Mouse (Mus musculus) MEL (cell line): Measurements from ENCODE around the gene Agbl3. TPM values are rescaled to one million over a fixed set of nuclear protein-coding genes. Genes with fewer than 3 reads are reported as not detected.

Experiments used
- DNase-seq: peaks from one replicate; pipeline ENCODE4 v3.0.0; 2011; ENCODE audit warnings: low read depth, low spot score
- H3K27ac ChIP-seq: 2 replicates; pipeline ENCODE4 v1.5.1; 2012; ENCODE audit warnings: low read depth, mild to moderate bottlenecking, control low read depth, low read length, moderate library complexity; ENCODE audit not compliant: control insufficient read depth
- H3K27me3 ChIP-seq, 2 experiments: fragments of 150-350 bp in 1 of 2; sonication (generic) in 1 of 2; 2 replicates each; pipeline ENCODE4 v1.6.1; 2012; ENCODE audit warnings: low read length in 2 of 2, mild to moderate bottlenecking in 2 of 2, improper control_type of control experiment in 1 of 2, moderate library complexity in 1 of 2; ENCODE audit not compliant: insufficient read depth in 2 of 2, control insufficient read depth in 1 of 2
- H3K36me3 ChIP-seq, 2 experiments: 2 replicates each; pipeline ENCODE4 v1.6.1; 2012 to 2014; ENCODE audit warnings: low read length in 2 of 2, improper control_type of control experiment in 1 of 2, inconsistent platforms in 1 of 2, mild to moderate bottlenecking in 1 of 2; ENCODE audit not compliant: insufficient read depth in 2 of 2, control insufficient read depth in 1 of 2
- H3K4me1 ChIP-seq, 2 experiments: fragments of 150-350 bp in 1 of 2; sonication (generic) in 1 of 2; 2 replicates each; pipeline ENCODE4 v1.6.1; 2012; ENCODE audit warnings: low read length in 2 of 2, improper control_type of control experiment in 1 of 2, mild to moderate bottlenecking in 1 of 2; ENCODE audit not compliant: insufficient read depth in 2 of 2, control insufficient read depth in 1 of 2
- H3K4me3 ChIP-seq, 2 experiments: fragments of 150-350 bp in 1 of 2; sonication (generic) in 1 of 2; 2 replicates each; pipeline ENCODE4 v1.5.1; 2012; ENCODE audit warnings: low read depth in 2 of 2, low read length in 2 of 2, mild to moderate bottlenecking in 2 of 2, moderate library complexity in 2 of 2, control low read depth in 1 of 2, improper control_type of control experiment in 1 of 2; ENCODE audit not compliant: control insufficient read depth in 1 of 2, insufficient read depth in 1 of 2
- H3K79me2 ChIP-seq: 2 replicates; pipeline ENCODE4 v1.6.1; 2012; ENCODE audit warnings: mild to moderate bottlenecking, low read length, moderate library complexity; ENCODE audit not compliant: control insufficient read depth, poor library complexity, insufficient read depth
- H3K9ac ChIP-seq: 2 replicates; pipeline ENCODE4 v1.6.1; 2012; ENCODE audit warnings: low read depth, mild to moderate bottlenecking, control low read depth, low read length, moderate library complexity; ENCODE audit not compliant: control insufficient read depth, poor library complexity, severe bottlenecking
- H3K9me3 ChIP-seq: fragments of 150-350 bp; sonication (generic); replicated peaks from 2 replicates; pipeline ENCODE4 v1.6.1; 2012; ENCODE audit warnings: mild to moderate bottlenecking, low read length, improper control_type of control experiment, moderate library complexity; ENCODE audit not compliant: insufficient read depth
- CHD2 ChIP-seq: IDR thresholded peaks from 2 replicates; pipeline ENCODE4 v1.6.1; 2011; ENCODE audit warnings: low read length, improper control_type of control experiment
- E2F4 ChIP-seq: IDR thresholded peaks from 2 replicates; pipeline ENCODE4 v1.6.1; 2011; ENCODE audit warnings: low read depth, low read length, improper control_type of control experiment, borderline replicate concordance
- EP300 ChIP-seq, 2 experiments: IDR thresholded peaks; 2 replicates each; pipeline ENCODE4 v1.6.1; 2011; ENCODE audit warnings: improper control_type of control experiment in 2 of 2, low read length in 2 of 2, low read depth in 1 of 2, mild to moderate bottlenecking in 1 of 2
- ETS1 ChIP-seq: IDR thresholded peaks from 2 replicates; pipeline ENCODE4 v1.6.1; 2012; ENCODE audit warnings: low read depth, mild to moderate bottlenecking, inconsistent platforms, low read length, improper control_type of control experiment, moderate library complexity
- GATA1 ChIP-seq: IDR thresholded peaks from 2 replicates; pipeline ENCODE4 v1.6.1; 2011; ENCODE audit warnings: low read depth, low read length, improper control_type of control experiment
- HCFC1 ChIP-seq: IDR thresholded peaks from 2 replicates; pipeline ENCODE4 v1.6.1; 2012; ENCODE audit warnings: low read depth, mild to moderate bottlenecking, inconsistent platforms, low read length, improper control_type of control experiment, moderate library complexity
- MAFK ChIP-seq: IDR thresholded peaks from 2 replicates; pipeline ENCODE4 v1.6.1; 2011; ENCODE audit warnings: low read depth, mild to moderate bottlenecking, low read length, improper control_type of control experiment, borderline replicate concordance
- MAX ChIP-seq: IDR thresholded peaks from 2 replicates; pipeline ENCODE4 v1.6.1; 2011; ENCODE audit warnings: low read length, improper control_type of control experiment
- MAZ ChIP-seq: IDR thresholded peaks from 2 replicates; pipeline ENCODE4 v1.6.1; 2012; ENCODE audit warnings: low read depth, mild to moderate bottlenecking, inconsistent platforms, low read length, improper control_type of control experiment
- MEF2A ChIP-seq: IDR thresholded peaks from 2 replicates; pipeline ENCODE4 v1.6.1; 2014; ENCODE audit warnings: low read depth, mild to moderate bottlenecking, inconsistent platforms, low read length, improper control_type of control experiment; ENCODE audit not compliant: poor library complexity, insufficient replicate concordance, severe bottlenecking; ENCODE audit errors: extremely low read depth
- POLR2A ChIP-seq, 2 experiments: IDR thresholded peaks; 2 replicates each; pipeline ENCODE4 v1.6.1; 2011 to 2012; ENCODE audit warnings: low read length in 2 of 2, mild to moderate bottlenecking in 2 of 2, control low read depth in 1 of 2, improper control_type of control experiment in 1 of 2, low read depth in 1 of 2, moderate library complexity in 1 of 2; ENCODE audit not compliant: control insufficient read depth in 1 of 2, insufficient read depth in 1 of 2, poor library complexity in 1 of 2
- POLR2AphosphoS5 ChIP-seq: IDR thresholded peaks from 2 replicates; pipeline ENCODE4 v1.6.1; 2012; ENCODE audit warnings: low read depth, borderline replicate concordance, mild to moderate bottlenecking, inconsistent platforms, low read length, moderate library complexity, mixed read lengths
- SIN3A ChIP-seq: IDR thresholded peaks from 2 replicates; pipeline ENCODE4 v1.6.1; 2012; ENCODE audit warnings: low read length, improper control_type of control experiment, inconsistent platforms
- SMC3 ChIP-seq: IDR thresholded peaks from 2 replicates; pipeline ENCODE4 v1.6.1; 2011; ENCODE audit warnings: low read depth, low read length, improper control_type of control experiment
- TAL1 ChIP-seq: IDR thresholded peaks from 2 replicates; pipeline ENCODE4 v1.6.1; 2012; ENCODE audit warnings: mild to moderate bottlenecking, inconsistent platforms, low read length, moderate library complexity, mixed read lengths
- TBP ChIP-seq: IDR thresholded peaks from 2 replicates; pipeline ENCODE4 v1.8.0; 2011; ENCODE audit warnings: low read depth, low read length, improper control_type of control experiment
- TCF12 ChIP-seq: IDR thresholded peaks from 2 replicates; pipeline ENCODE4 v1.6.1; 2014; ENCODE audit warnings: low read depth, mild to moderate bottlenecking, inconsistent platforms, low read length, improper control_type of control experiment, moderate library complexity
- UBTF ChIP-seq: IDR thresholded peaks from 2 replicates; pipeline ENCODE4 v1.6.1; 2012; ENCODE audit warnings: low read depth, mild to moderate bottlenecking, inconsistent platforms, low read length, improper control_type of control experiment, moderate library complexity, borderline replicate concordance; ENCODE audit not compliant: insufficient read depth
- USF1 ChIP-seq: IDR thresholded peaks from 2 replicates; pipeline ENCODE4 v1.6.1; 2014; ENCODE audit warnings: low read depth, mild to moderate bottlenecking, inconsistent platforms, low read length, improper control_type of control experiment, moderate library complexity
- USF2 ChIP-seq, 2 experiments: IDR thresholded peaks; 2 replicates each; pipeline ENCODE4 v1.6.1; 2011 to 2012; ENCODE audit warnings: improper control_type of control experiment in 2 of 2, low read length in 2 of 2, borderline replicate concordance in 1 of 2, inconsistent platforms in 1 of 2, low read depth in 1 of 2, mild to moderate bottlenecking in 1 of 2; ENCODE audit not compliant: insufficient read depth in 1 of 2
- ZC3H11A ChIP-seq: IDR thresholded peaks from 2 replicates; pipeline ENCODE4 v1.6.1; 2012; ENCODE audit warnings: low read depth, mild to moderate bottlenecking, inconsistent platforms, low read length, improper control_type of control experiment
- polyA plus RNA-seq, 2 experiments: library from polyadenylated mRNA; stranded (reverse) in 1 of 2; unstranded in 1 of 2; fragments of >175 nt in 1 of 2; fragments of >200 nt in 1 of 2; gene quantifications; 2 replicates each; pipeline versions ENCODE4 v1.2.1 to v1.2.4; 2012; ENCODE audit warnings: low replicate concordance in 2 of 2, low read depth in 1 of 2; ENCODE audit not compliant: insufficient read length in 2 of 2, insufficient read depth in 1 of 2, missing spikeins in 1 of 2
- total RNA-seq: library from RNA; depleted of rRNA; stranded (reverse); fragments of 300-350 nt; gene quantifications from 2 replicates; pipeline ENCODE4 v1.2.3, GENCODE M21; 2012

The Agbl3 gene
- total and polyA plus RNA-seq, 3 experiments = 1.3 TPM; not detected in 2

- no peak overlapping the region for H3K9ac ChIP-seq
- peak; percentile 43 for DNase-seq
- peaks cover 2% of the 10 kb centered on the region; the same call in 1 of the 2 replicates for H3K79me2 ChIP-seq
- TF ChIP-seq USF2 (IDR thresholded peaks at IDR 0.05; ENCODE audit: borderline replicate concordance in 1 of 2, insufficient read depth in 1 of 2, low read depth in 1 of 2, low read length in 2 of 2) (no peak), MEF2A (no peak), GATA1 (0 out of 2 replicates have a peak, but pooled peaks have one; percentile 17), SIN3A (peak; percentile 40; the same call in 1 of the 2 replicates), ETS1 (peak; percentile 48; the same call in 1 of the 2 replicates), SMC3 (no peak), MAFK (no peak), TBP (no peak), TAL1 (peak; percentile 43), MAZ (no peak; the same call in 1 of the 2 replicates), TCF12 (0 out of 2 replicates have a peak, but pooled peaks have one; percentile 31), POLR2A (IDR thresholded peaks at IDR 0.05; ENCODE audit: control insufficient read depth in 1 of 2, insufficient read depth in 1 of 2, low read depth in 1 of 2, low read length in 2 of 2, poor library complexity in 1 of 2) (no peak), EP300 (IDR thresholded peaks at IDR 0.05; ENCODE audit: low read depth in 1 of 2, low read length in 2 of 2) (peak; percentile 38 to 53; a peak in 2 of 4 replicates), MAX (no peak), POLR2AphosphoS5 (no peak), CHD2 (no peak)
- H3K4me1 ChIP-seq = peaks cover 5 to 38% of the 10 kb centered on the region in 2 experiments
- no peaks in the 10 kb centered on the region for H3K9me3 ChIP-seq
- H3K36me3 ChIP-seq = peaks cover 0 to 33% of the 10 kb centered on the region in 2 experiments; a peak in 2 of 4 replicates
- H3K27me3 ChIP-seq = no peaks in the 10 kb centered on the region
- peak overlapping the region; percentile 45 for H3K27ac ChIP-seq
- H3K4me3 ChIP-seq = no peak overlapping the region
These were observed 126.9 kb downstream of the Agbl3 start for GRCm38 (mm10) chr6:34907121-34907614.

- 0 out of 2 replicates have a peak overlapping the region, but pooled peaks have one; percentile 10 for H3K9ac ChIP-seq
- no peaks in the 10 kb centered on the region for H3K27me3 ChIP-seq
- H3K36me3 ChIP-seq = peaks cover 0 to 30% of the 10 kb centered on the region in 2 experiments; a peak in 2 of 4 replicates
- peak overlapping the region; percentile 45 for H3K27ac ChIP-seq
- H3K79me2 ChIP-seq = peaks cover 2% of the 10 kb centered on the region; the same call in 1 of the 2 replicates
- peak; percentile 51 for DNase-seq
- H3K9me3 ChIP-seq = no peaks in the 10 kb centered on the region
- no peak overlapping the region for H3K4me3 ChIP-seq
- TF ChIP-seq USF1 = peak; percentile 46; the same call in 1 of the 2 replicates
- no peak for TF ChIP-seq EP300 (IDR thresholded peaks at IDR 0.05; ENCODE audit: low read depth in 1 of 2, low read length in 2 of 2)
- TF ChIP-seq UBTF = no peak
- no peak for TF ChIP-seq MEF2A
- TF ChIP-seq SIN3A = peak; percentile 2; the same call in 1 of the 2 replicates
- TF ChIP-seq HCFC1 = no peak
- TF ChIP-seq E2F4 = no peak
- no peak for TF ChIP-seq CHD2
- TF ChIP-seq ZC3H11A = no peak
- no peak for TF ChIP-seq POLR2AphosphoS5
- H3K4me1 ChIP-seq = peaks cover 5 to 31% of the 10 kb centered on the region in 2 experiments; a peak in 3 of 4 replicates
These were observed 127.5 kb downstream of the Agbl3 start for GRCm38 (mm10) chr6:34907696-34908260.
